Mouse (Mus musculus) heart, postnatal 0 days (tissue): ENCODE results near the gene Aaed1. TPM values are rescaled to one million over a fixed set of nuclear protein-coding genes. Genes with fewer than 3 reads are reported as not detected.

ENCODE experiments used
- ATAC-seq: fragments of 200-750 bp; cut with Nextera tagmentation; 2 replicates; pipeline ENCODE4 v1.8.0; 2017; ENCODE audit warnings: low read depth, moderate number of reproducible peaks, moderate library complexity; ENCODE audit not compliant: insufficient read depth
- DNase-seq: peaks from one replicate; pipeline ENCODE4 v3.0.0-alpha.2; 2016; ENCODE audit warnings: low spot score
- H3K27ac ChIP-seq: fragments of 300-500 bp; sonication (generic); 2 replicates; pipeline ENCODE4 v1.5.1; 2014; ENCODE audit warnings: low read depth, mild to moderate bottlenecking
- H3K27me3 ChIP-seq: fragments of 300-500 bp; sonication (generic); 2 replicates; pipeline ENCODE4 v1.6.1; 2014; ENCODE audit warnings: low read length, mixed read lengths; ENCODE audit not compliant: control insufficient read depth, insufficient read depth
- H3K36me3 ChIP-seq: fragments of 300-500 bp; sonication (generic); replicated peaks from 2 replicates; pipeline ENCODE4 v1.6.1; 2014; ENCODE audit warnings: low read length, mixed read lengths; ENCODE audit not compliant: control insufficient read depth, insufficient read depth
- H3K4me1 ChIP-seq: fragments of 300-500 bp; sonication (generic); 2 replicates; pipeline ENCODE4 v1.6.1; 2014; ENCODE audit warnings: antibody characterized with exemption; ENCODE audit not compliant: control insufficient read depth, insufficient read depth
- H3K4me2 ChIP-seq: fragments of 300-500 bp; sonication (generic); 2 replicates; pipeline ENCODE4 v1.6.1; 2014; ENCODE audit warnings: low read depth, mild to moderate bottlenecking, low read length, moderate library complexity
- H3K4me3 ChIP-seq: fragments of 300-500 bp; sonication (generic); 2 replicates; pipeline ENCODE4 v1.5.1; 2014; ENCODE audit warnings: low read depth, low read length
- H3K9ac ChIP-seq: fragments of 300-500 bp; sonication (generic); replicated peaks from 2 replicates; pipeline ENCODE4 v1.6.1; 2014; ENCODE audit warnings: low read depth, low read length, mixed read lengths
- H3K9me3 ChIP-seq: fragments of 300-500 bp; sonication (generic); replicated peaks from 2 replicates; pipeline ENCODE4 v1.6.1; 2016; ENCODE audit warnings: low read length; ENCODE audit not compliant: control insufficient read depth
- CTCF ChIP-seq: IDR thresholded peaks from 2 replicates; pipeline ENCODE4 v1.5.1; 2016; ENCODE audit warnings: antibody characterized with exemption, control low read depth, low read depth
- EP300 ChIP-seq: IDR thresholded peaks from 2 replicates; pipeline ENCODE4 v1.6.1; 2016; ENCODE audit warnings: antibody characterized with exemption, low read depth
- WGBS: fragments of 180-500 bp; shearing (Covaris S2); extraction: QIAGEN DNeasy Blood & Tissue Kit; methylation state at CpG from one replicate; pipeline ENCODE4 v1.1.7; 2014; 5-methylcytosine and 5-hydroxymethylcytosine counted together
- polyA plus RNA-seq: library from polyadenylated mRNA; unstranded; fragments of >200 nt; fragmentation: Nextera tagmentation; extraction: Ambion mirVana; gene quantifications from 2 replicates; pipeline ENCODE4 v1.2.1, GENCODE M21; 2015
- total RNA-seq: library from RNA; depleted of rRNA; stranded (reverse); fragments of >200 nt; gene quantifications from 2 replicates; pipeline ENCODE4 v1.2.3, GENCODE M21; 2014; ENCODE audit warnings: low replicate concordance

Gene Aaed1
- total and polyA plus RNA-seq, 2 experiments from 2014 or later: 67.0 to 76.6 TPM

DNA sequence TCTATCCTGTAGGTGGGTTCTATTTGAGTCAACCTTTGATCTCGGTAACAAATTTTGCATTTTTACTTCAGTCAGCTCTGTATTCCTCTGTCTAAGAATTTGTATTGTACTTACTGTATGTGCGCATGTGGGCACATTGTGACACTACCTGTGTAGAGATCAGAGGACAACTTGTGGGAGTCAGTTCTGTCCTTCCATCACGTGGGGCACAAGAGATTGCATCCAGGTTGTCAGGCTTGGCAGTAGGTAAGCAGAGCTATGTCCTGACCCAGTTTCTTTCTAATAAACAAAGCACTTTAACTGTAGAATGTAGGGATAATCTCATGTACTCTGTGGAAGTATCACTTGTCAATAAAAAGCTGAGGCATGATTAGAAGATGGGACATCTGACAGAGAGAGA is 1.5 kb upstream of the Aaed1 start:
- ATAC-seq (no peak), DNase-seq (no peak)
- 67% methylated on average over 3 of the region's 3 CpGs for WGBS
- Histone ChIP-seq H3K4me2 (no peak overlapping the region), H3K9me3 (no peaks in the 10 kb centered on the region), H3K36me3 (no peaks in the 10 kb centered on the region), H3K27me3 (no peaks in the 10 kb centered on the region), H3K4me1 (peaks cover 21% of the 10 kb centered on the region), H3K4me3 (no peak overlapping the region), H3K27ac (no peak overlapping the region), H3K9ac (no peak overlapping the region)
- TF ChIP-seq EP300 (no peak), CTCF (no peak)

DNA sequence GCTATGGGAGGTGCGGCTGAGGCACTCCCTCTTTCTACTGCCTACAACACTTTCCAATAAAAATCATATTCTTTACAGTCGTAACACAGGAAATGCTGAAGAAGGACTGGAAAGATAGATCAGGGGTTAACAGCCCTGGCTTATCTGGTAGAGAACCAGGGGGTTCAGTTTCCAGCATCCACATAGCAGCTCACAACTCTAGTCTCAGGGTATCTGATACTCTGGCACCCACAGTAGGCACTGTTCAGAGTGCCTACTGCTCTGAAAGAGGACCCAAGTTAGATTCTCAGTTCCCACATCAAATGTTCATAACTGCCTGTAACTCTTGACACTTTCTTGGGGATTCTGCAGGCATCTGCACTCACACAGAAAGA is 393 bp upstream of the Aaed1 start:
- no peak for TF ChIP-seq CTCF
- no peak for TF ChIP-seq EP300
- peaks cover 21% of the 10 kb centered on the region for H3K4me1 ChIP-seq
- WGBS: 6% methylated on average over 2 of the region's 2 CpGs
- DNase-seq (no peak), ATAC-seq (0 out of 2 replicates have a peak, but pooled peaks have one; percentile 2)
- H3K9ac ChIP-seq: 0 out of 2 replicates have a peak overlapping the region, but pooled peaks have one; percentile 10
- no peaks in the 10 kb centered on the region for H3K27me3 ChIP-seq
- peak overlapping the region; percentile 64 for H3K4me2 ChIP-seq
- H3K36me3 ChIP-seq: peaks cover 8% of the 10 kb centered on the region
- H3K4me3 ChIP-seq: peak overlapping the region; percentile 75
- H3K9me3 ChIP-seq: no peaks in the 10 kb centered on the region
- H3K27ac ChIP-seq: peak overlapping the region; percentile 73

DNA sequence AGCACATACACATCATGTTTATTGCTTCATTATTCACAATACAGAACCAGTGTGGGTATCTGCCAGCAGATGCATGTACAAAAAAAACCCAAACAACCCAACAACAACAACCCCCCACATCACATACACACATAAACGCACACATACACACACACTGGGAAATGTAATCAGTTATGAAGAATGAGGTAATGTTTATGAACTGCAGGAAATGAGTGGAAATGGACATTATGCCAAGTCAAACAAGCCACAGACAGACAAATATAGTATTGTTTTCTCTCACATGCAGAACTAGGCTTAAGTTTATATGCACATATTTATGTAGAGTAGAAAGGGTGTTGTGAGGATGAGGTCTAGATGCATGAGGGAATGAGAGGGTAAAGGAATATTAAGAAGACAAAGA is 1.2 kb downstream of the Aaed1 start:
- H3K4me3 ChIP-seq: peak overlapping the region; percentile 75
- DNase-seq (peak; percentile 63), ATAC-seq (no peak)
- H3K4me1 ChIP-seq: peaks cover 21% of the 10 kb centered on the region
- H3K4me2 ChIP-seq: peak overlapping the region; percentile 64
- peaks cover 18% of the 10 kb centered on the region for H3K36me3 ChIP-seq
- H3K9me3 ChIP-seq: no peaks in the 10 kb centered on the region
- H3K9ac ChIP-seq: peak overlapping the region; percentile 81
- H3K27me3 ChIP-seq: no peaks in the 10 kb centered on the region
- H3K27ac ChIP-seq: peak overlapping the region; percentile 98
- WGBS: 45% methylated on average over 1 of the region's 1 CpGs
- TF ChIP-seq CTCF: no peak
- no peak for TF ChIP-seq EP300

DNA sequence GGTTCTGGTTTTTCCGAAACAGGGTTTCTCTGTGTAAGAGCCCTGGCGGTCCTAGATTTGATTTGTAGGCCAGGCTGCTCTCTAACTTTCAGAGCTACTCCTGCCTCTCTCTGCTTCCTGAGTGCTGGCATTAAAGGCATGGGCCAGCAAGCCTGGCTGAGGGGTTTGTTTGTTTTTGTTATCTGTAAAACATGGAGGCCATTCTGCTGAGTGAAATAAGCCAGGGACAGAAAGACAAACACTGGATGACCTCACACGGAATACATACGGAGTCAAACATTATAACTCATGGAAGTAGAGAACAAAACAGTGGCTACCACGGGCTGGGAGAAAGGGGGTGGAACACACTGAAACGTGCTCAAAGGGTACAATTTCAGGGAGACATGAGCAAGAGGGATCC is 1.9 kb downstream of the Aaed1 start:
- Histone ChIP-seq H3K27me3 (no peaks in the 10 kb centered on the region), H3K4me1 (peaks cover 21% of the 10 kb centered on the region), H3K9ac (0 out of 2 replicates have a peak overlapping the region, but pooled peaks have one; percentile 18), H3K36me3 (peaks cover 18% of the 10 kb centered on the region), H3K4me3 (peak overlapping the region; percentile 5), H3K27ac (peak overlapping the region; percentile 98), H3K9me3 (no peaks in the 10 kb centered on the region), H3K4me2 (peak overlapping the region; percentile 64)
- no peak for ATAC-seq
- peak; percentile 41 for DNase-seq
- WGBS: 25% methylated on average over 6 of the region's 6 CpGs
- TF ChIP-seq CTCF: no peak
- no peak for TF ChIP-seq EP300

DNA sequence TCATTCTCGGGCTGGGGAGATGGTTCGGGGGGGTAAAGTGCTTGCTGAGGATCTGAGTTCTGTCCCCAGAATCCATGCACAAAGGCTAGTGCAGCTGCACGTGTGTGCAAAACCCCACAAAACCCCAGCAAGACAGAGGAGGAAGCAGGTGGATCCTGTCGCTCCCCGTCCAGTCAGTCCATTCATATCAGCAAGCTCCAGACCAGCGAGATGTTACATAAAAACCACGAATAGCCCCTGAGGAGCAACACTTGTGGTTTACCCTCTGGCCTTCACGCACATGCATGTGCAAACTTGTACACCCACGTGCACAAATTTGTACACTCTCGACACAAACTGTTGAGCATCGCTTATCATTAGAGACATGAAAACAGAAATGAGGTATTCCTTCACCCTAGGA is 2.7 kb downstream of the Aaed1 start:
- 47% methylated on average over 11 of the region's 11 CpGs for WGBS
- TF ChIP-seq EP300 (no peak), CTCF (no peak)
- 0 out of 2 replicates have a peak overlapping the region, but pooled peaks have one; percentile 5 for H3K4me3 ChIP-seq

DNA sequence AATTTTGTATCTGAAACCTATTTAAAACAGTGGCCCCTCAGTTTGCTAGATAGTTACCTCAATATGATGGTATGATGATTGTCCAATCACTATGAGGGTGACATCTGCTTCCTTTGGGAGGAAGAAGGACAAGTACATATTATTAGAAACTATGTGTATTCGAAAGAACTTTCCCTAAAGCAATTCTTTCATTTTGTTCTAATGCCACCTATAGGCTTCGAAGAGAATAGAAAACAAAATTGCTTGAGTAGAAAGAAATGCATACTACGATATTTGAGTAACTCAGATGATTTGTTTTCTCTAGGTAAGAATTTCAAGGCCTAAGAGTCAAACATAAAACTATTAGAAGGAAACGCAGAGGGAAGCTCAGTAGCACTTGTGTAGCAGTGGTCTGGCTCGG is 3.5 kb downstream of the Aaed1 start:
- no peak overlapping the region for H3K4me3 ChIP-seq
- H3K4me1 ChIP-seq: peaks cover 21% of the 10 kb centered on the region
- WGBS: 38% methylated on average over 5 of the region's 5 CpGs
- H3K36me3 ChIP-seq: peaks cover 32% of the 10 kb centered on the region
- no peaks in the 10 kb centered on the region for H3K27me3 ChIP-seq
- no peak for TF ChIP-seq EP300
- TF ChIP-seq CTCF: peak; percentile 35; the same call in 1 of the 2 replicates
- no peak overlapping the region; the same call in 1 of the 2 replicates for H3K27ac ChIP-seq
- DNase-seq: peak; percentile 46
- no peaks in the 10 kb centered on the region for H3K9me3 ChIP-seq
- no peak overlapping the region for H3K9ac ChIP-seq
- H3K4me2 ChIP-seq: no peak overlapping the region
- ATAC-seq: no peak

More for the DNA sequence above, 2.7 kb downstream of the Aaed1 start:
- Histone ChIP-seq H3K4me1 (peaks cover 21% of the 10 kb centered on the region), H3K9me3 (no peaks in the 10 kb centered on the region), H3K27me3 (no peaks in the 10 kb centered on the region), H3K27ac (peak overlapping the region; percentile 98; the same call in 1 of the 2 replicates), H3K36me3 (peaks cover 24% of the 10 kb centered on the region), H3K4me2 (peak overlapping the region; percentile 30; the same call in 1 of the 2 replicates), H3K9ac (peak overlapping the region; percentile 18; the same call in 1 of the 2 replicates)
- ATAC-seq: no peak
- DNase-seq: no peak
